Mouse (Mus musculus): ENCODE data around the gene Frmd6. TPM values are rescaled to one million over a fixed set of nuclear protein-coding genes. Genes with fewer than 3 reads are reported as not detected.
A peak's percentile ranks its signal among the peaks of the same experiment; 100 is the strongest.

The Frmd6 gene
- polyA plus RNA-seq, 1 experiment from 2014 or later: 28.2 TPM

GRCm38 (mm10) chr12:70868190-70868987, 43.1 kb downstream of the Frmd6 start:
- H3K27ac ChIP-seq: peak overlapping the region; percentile 49; the same call in 1 of the 2 replicates
- no peaks in the 10 kb centered on the region for H3K27me3 ChIP-seq
- 49% methylated on average over 7 of the region's 7 CpGs for WGBS
- no peak overlapping the region for H3K9ac ChIP-seq
- no peak overlapping the region for H3K4me3 ChIP-seq
- no peak overlapping the region for H3K4me2 ChIP-seq (replicated peaks)
- ATAC-seq (ENCODE audit: low FRiP score): 0 out of 2 replicates have a peak, but pooled peaks have one; percentile 26
- H3K36me3 ChIP-seq: no peaks in the 10 kb centered on the region
- peaks cover 13% of the 10 kb centered on the region for H3K4me1 ChIP-seq
- no peaks in the 10 kb centered on the region for H3K9me3 ChIP-seq (replicated peaks)

GRCm38 (mm10) chr12:70868988-70869291, 43.6 kb downstream of the Frmd6 start:
- no peaks in the 10 kb centered on the region for H3K36me3 ChIP-seq
- H3K4me3 ChIP-seq: no peak overlapping the region
- no peak overlapping the region for H3K27ac ChIP-seq
- no peaks in the 10 kb centered on the region for H3K9me3 ChIP-seq (replicated peaks)
- 82% methylated on average over 9 of the region's 9 CpGs for WGBS
- H3K4me1 ChIP-seq: peaks cover 13% of the 10 kb centered on the region
- no peak overlapping the region for H3K9ac ChIP-seq
- H3K4me2 ChIP-seq (replicated peaks): no peak overlapping the region
- 0 out of 2 replicates have a peak, but pooled peaks have one; percentile 19 for ATAC-seq (ENCODE audit: low FRiP score)
- no peaks in the 10 kb centered on the region for H3K27me3 ChIP-seq

DNA sequence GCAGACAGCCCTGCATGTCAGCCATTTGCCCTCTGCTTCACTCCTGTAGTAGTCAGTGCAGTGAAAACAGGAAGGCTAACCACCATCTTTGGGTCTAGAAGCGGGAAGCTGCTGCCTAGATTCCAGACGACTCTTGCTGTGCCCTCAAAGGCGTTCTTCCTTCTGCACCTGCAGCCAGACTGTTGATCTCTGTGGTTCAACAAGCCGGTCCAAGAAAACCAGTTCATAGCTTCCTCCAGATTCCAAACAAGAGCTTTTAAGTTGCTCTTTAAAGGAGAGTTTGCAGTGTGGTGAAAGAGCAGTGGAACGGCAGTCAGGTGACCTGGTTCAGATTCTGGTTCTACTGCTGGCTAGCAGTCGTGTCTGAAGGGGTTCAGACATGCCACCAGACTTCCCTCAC, 48.2 kb downstream of the Frmd6 start:
- no peak overlapping the region for H3K27ac ChIP-seq
- peaks cover 4% of the 10 kb centered on the region for H3K4me1 ChIP-seq
- no peak overlapping the region for H3K9ac ChIP-seq
- H3K27me3 ChIP-seq: no peaks in the 10 kb centered on the region
- no peaks in the 10 kb centered on the region for H3K9me3 ChIP-seq (replicated peaks)
- no peak overlapping the region for H3K4me3 ChIP-seq
- ATAC-seq (ENCODE audit: low FRiP score): no peak
- WGBS: 83% methylated on average over 6 of the region's 6 CpGs
- no peak overlapping the region for H3K4me2 ChIP-seq (replicated peaks)
- peaks cover 3% of the 10 kb centered on the region; the same call in 1 of the 2 replicates for H3K36me3 ChIP-seq

DNA sequence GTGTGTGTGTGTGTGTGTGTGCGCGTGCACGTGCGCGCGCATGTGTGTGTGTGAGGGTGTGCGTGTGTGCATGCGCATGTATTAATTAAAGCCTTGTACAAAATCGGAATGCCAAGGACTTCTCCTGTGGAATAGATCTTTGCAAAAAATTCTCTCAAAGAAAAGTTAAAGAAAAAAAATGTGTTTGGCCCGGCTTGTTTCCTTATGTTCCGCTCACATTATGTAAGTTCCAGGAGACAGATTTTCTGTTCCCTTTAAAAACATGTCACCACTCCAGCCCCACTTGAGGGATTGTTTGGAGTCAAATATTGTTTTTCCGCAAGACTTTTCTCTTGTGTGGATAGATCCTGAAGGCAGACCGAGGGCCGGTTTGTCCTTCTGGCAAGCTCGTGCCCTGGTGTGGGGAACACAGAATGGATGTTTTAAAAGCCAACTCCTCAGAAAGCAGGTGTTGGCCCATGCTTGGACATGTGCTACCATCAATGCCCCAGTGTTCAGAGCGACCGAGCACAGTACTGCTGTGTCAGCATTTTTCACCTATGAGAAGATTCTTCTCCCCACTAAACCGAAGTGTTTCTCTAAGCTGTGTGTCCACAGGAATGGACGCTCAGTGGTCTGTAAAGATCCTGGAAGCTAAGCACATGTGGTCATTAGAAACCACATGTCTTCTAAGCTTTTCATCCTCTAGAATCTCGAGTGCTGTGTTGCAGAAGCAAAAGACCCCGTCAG, 51.1 kb downstream of the Frmd6 start:
- 92% methylated on average over 21 of the region's 21 CpGs for WGBS
- H3K27me3 ChIP-seq: no peaks in the 10 kb centered on the region
- H3K4me2 ChIP-seq (replicated peaks): no peak overlapping the region
- no peaks in the 10 kb centered on the region for H3K4me1 ChIP-seq
- ATAC-seq (ENCODE audit: low FRiP score): no peak
- peaks cover 16% of the 10 kb centered on the region for H3K36me3 ChIP-seq
- no peaks in the 10 kb centered on the region for H3K9me3 ChIP-seq (replicated peaks)
- no peak overlapping the region for H3K4me3 ChIP-seq
- H3K9ac ChIP-seq: no peak overlapping the region
- no peak overlapping the region for H3K27ac ChIP-seq

GRCm38 (mm10) chr12:70877926-70878710, 52.8 kb downstream of the Frmd6 start:
- no peak overlapping the region for H3K4me3 ChIP-seq
- H3K36me3 ChIP-seq: peaks cover 25% of the 10 kb centered on the region
- H3K27me3 ChIP-seq: no peaks in the 10 kb centered on the region
- no peak overlapping the region for H3K27ac ChIP-seq
- no peak overlapping the region for H3K4me2 ChIP-seq (replicated peaks)
- ATAC-seq (ENCODE audit: low FRiP score): no peak
- no peaks in the 10 kb centered on the region for H3K9me3 ChIP-seq (replicated peaks)
- no peaks in the 10 kb centered on the region for H3K4me1 ChIP-seq
- no peak overlapping the region for H3K9ac ChIP-seq
- WGBS: 91% methylated on average over 20 of the region's 20 CpGs

- no peaks in the 10 kb centered on the region for H3K9me3 ChIP-seq (replicated peaks)
- H3K4me3 ChIP-seq: no peak overlapping the region
- H3K9ac ChIP-seq: no peak overlapping the region
- H3K27me3 ChIP-seq: no peaks in the 10 kb centered on the region
- H3K27ac ChIP-seq: no peak overlapping the region
- no peaks in the 10 kb centered on the region for H3K4me1 ChIP-seq
- 67% methylated on average over 9 of the region's 9 CpGs for WGBS
- H3K4me2 ChIP-seq (replicated peaks): no peak overlapping the region
- peaks cover 25% of the 10 kb centered on the region for H3K36me3 ChIP-seq
- no peak for ATAC-seq (ENCODE audit: low FRiP score)
Observed at GRCm38 (mm10) chr12:70880396-70880975, 55.2 kb downstream of the Frmd6 start.

- Histone ChIP-seq H3K36me3 (peaks cover 25% of the 10 kb centered on the region), H3K4me3 (no peak overlapping the region), H3K27me3 (no peaks in the 10 kb centered on the region), H3K27ac (no peak overlapping the region), H3K9me3 (replicated peaks) (no peaks in the 10 kb centered on the region), H3K9ac (no peak overlapping the region), H3K4me2 (replicated peaks) (no peak overlapping the region), H3K4me1 (no peaks in the 10 kb centered on the region)
- WGBS: 70% methylated on average over 12 of the region's 12 CpGs
- no peak for ATAC-seq (ENCODE audit: low FRiP score)
Observed at GRCm38 (mm10) chr12:70881340-70881739, 56.0 kb downstream of the Frmd6 start.

DNA sequence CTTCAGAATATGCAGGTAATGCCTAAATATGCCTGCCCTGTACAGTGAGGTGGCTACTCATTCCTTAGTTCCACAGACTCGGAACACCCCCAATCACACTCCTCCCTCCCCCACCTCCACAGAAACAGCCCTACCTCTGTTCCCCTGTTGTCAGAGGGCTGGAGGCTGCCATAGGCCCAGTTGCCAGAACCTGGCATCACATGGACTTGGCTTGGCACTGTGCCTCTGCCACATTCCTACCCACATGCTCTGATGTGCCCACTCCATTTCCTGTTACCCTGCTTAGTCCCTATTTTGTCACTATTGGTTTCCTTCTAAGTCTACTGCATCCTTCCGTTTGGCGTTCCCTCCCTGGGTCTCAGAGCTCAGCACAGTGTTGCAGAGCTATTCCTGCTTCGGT, 56.5 kb downstream of the Frmd6 start:
- WGBS: 93% methylated on average over 4 of the region's 4 CpGs
- H3K9me3 ChIP-seq (replicated peaks): no peaks in the 10 kb centered on the region
- H3K4me1 ChIP-seq: no peaks in the 10 kb centered on the region
- no peak overlapping the region for H3K9ac ChIP-seq
- no peaks in the 10 kb centered on the region for H3K27me3 ChIP-seq
- no peak overlapping the region for H3K27ac ChIP-seq
- H3K36me3 ChIP-seq: peaks cover 25% of the 10 kb centered on the region
- no peak overlapping the region for H3K4me3 ChIP-seq
- no peak overlapping the region for H3K4me2 ChIP-seq (replicated peaks)
- no peak for ATAC-seq (ENCODE audit: low FRiP score)

GRCm38 (mm10) chr12:70883141-70883540, 57.8 kb downstream of the Frmd6 start:
- no peaks in the 10 kb centered on the region for H3K27me3 ChIP-seq
- H3K4me1 ChIP-seq: no peaks in the 10 kb centered on the region
- H3K27ac ChIP-seq: no peak overlapping the region
- no peaks in the 10 kb centered on the region for H3K9me3 ChIP-seq (replicated peaks)
- H3K36me3 ChIP-seq: peaks cover 25% of the 10 kb centered on the region
- no peak for ATAC-seq (ENCODE audit: low FRiP score)
- no peak overlapping the region for H3K9ac ChIP-seq
- no peak overlapping the region for H3K4me2 ChIP-seq (replicated peaks)
- WGBS: 93% methylated on average over 14 of the region's 14 CpGs
- no peak overlapping the region for H3K4me3 ChIP-seq

GRCm38 (mm10) chr12:70884113-70884512, 58.8 kb downstream of the Frmd6 start:
- no peak for ATAC-seq (ENCODE audit: low FRiP score)
- Histone ChIP-seq H3K27ac (no peak overlapping the region), H3K36me3 (peaks cover 17% of the 10 kb centered on the region), H3K4me2 (replicated peaks) (no peak overlapping the region), H3K27me3 (no peaks in the 10 kb centered on the region), H3K4me1 (no peaks in the 10 kb centered on the region), H3K4me3 (no peak overlapping the region), H3K9ac (no peak overlapping the region), H3K9me3 (replicated peaks) (no peaks in the 10 kb centered on the region)
- WGBS: 92% methylated on average over 7 of the region's 7 CpGs

DNA sequence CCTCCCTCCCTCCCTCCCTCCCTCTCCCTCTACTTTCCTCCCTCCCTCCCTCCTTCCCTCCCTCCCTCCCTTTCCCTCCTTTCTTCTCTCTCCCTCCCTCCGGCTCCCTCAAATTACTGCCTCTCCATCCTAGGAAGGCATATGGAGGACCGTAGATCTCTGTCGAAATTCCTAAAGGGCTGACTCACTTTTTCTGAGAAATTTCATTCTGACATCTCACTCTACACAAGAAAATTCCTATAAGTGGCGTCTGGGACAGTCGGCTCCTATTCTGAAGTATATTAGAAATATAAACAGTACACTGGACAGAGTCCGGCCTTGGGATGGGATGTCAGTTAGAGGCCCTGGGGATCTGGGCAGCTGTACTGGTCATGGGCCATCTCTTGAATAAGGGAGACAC, 59.7 kb downstream of the Frmd6 start:
- WGBS: 88% methylated on average over 5 of the region's 6 CpGs
- no peak for ATAC-seq (ENCODE audit: low FRiP score)
- no peaks in the 10 kb centered on the region for H3K4me1 ChIP-seq

GRCm38 (mm10) chr12:70885576-70885975, 60.3 kb downstream of the Frmd6 start:
- WGBS: 85% methylated on average over 10 of the region's 10 CpGs
- Histone ChIP-seq H3K27ac (no peak overlapping the region), H3K4me2 (replicated peaks) (no peak overlapping the region), H3K4me1 (no peaks in the 10 kb centered on the region), H3K9ac (no peak overlapping the region), H3K27me3 (no peaks in the 10 kb centered on the region), H3K36me3 (peaks cover 18% of the 10 kb centered on the region), H3K9me3 (replicated peaks) (no peaks in the 10 kb centered on the region), H3K4me3 (no peak overlapping the region)
- no peak for ATAC-seq (ENCODE audit: low FRiP score)

More for the DNA sequence above, 59.7 kb downstream of the Frmd6 start:
- Histone ChIP-seq H3K27me3 (no peaks in the 10 kb centered on the region), H3K9ac (no peak overlapping the region), H3K4me2 (replicated peaks) (no peak overlapping the region), H3K9me3 (replicated peaks) (no peaks in the 10 kb centered on the region), H3K36me3 (peaks cover 16% of the 10 kb centered on the region), H3K4me3 (no peak overlapping the region), H3K27ac (no peak overlapping the region)
